Mouse (Mus musculus): ENCODE data around the gene Rlim. TPM values are rescaled to one million over a fixed set of nuclear protein-coding genes. Genes with fewer than 3 reads are reported as not detected.

The Rlim gene
- polyA plus RNA-seq, 1 experiment = 3.0 TPM

DNA sequence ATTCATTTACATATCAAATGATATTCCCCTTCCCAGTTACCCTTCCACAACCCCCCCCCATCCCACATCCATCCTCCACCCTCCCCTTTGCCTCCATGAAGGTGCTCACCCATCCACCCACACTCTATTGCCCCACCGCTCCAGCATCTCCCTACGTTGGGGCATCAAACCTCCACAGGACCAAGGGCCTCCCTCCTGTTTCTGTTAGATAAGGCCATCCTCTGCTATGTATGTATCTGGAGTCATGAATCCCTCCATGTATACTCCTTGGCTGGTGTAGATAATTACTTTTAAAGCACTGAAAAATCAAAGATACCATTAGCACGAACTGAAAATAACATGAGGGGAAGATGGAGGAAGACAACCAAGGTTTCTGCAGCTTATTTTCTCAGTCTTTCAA is 41.4 kb downstream of the Rlim start:
- TF ChIP-seq POLR2A (IDR thresholded peaks at IDR 0.05; ENCODE audit: low read depth, low read length) (no peak), CTCF (IDR thresholded peaks at IDR 0.05; ENCODE audit: extremely low read depth, insufficient read depth, insufficient read length, insufficient replicate concordance) (no peak)

DNA sequence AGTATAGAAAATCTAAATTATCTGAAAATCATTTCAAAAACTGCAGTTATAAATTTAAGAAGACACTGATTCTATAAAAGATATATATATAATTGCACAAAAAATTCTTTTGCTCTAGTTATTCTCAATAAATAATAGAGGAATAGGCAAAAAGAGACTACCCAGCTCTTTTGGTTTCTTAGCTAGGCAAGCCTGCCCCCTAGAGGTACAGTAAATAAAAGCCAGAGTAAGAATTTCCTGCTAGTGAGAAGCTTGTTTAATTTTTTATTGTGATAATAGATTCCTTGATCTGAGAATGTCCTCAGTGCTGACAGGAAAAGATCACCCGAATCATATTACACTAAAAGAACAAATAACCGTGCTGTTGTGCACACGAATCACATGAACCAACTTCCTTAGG is 43.8 kb downstream of the Rlim start:
- H3K36me3 ChIP-seq (ENCODE audit: control insufficient read depth, insufficient read depth, low read length) = no peaks in the 10 kb centered on the region
- H3K27me3 ChIP-seq (ENCODE audit: control insufficient read depth, insufficient read depth, low read length) = no peaks in the 10 kb centered on the region
- no peak overlapping the region for H3K27ac ChIP-seq (ENCODE audit: insufficient read depth, low read length)
- 43% methylated on average over 3 of the region's 3 CpGs for WGBS
- TF ChIP-seq POLR2A (IDR thresholded peaks at IDR 0.05; ENCODE audit: low read depth, low read length) = no peak
- no peak for TF ChIP-seq CTCF (IDR thresholded peaks at IDR 0.05; ENCODE audit: extremely low read depth, insufficient read depth, insufficient read length, insufficient replicate concordance)
- no peak overlapping the region for H3K4me3 ChIP-seq (ENCODE audit: extremely low read depth, insufficient read depth, insufficient read length)
- H3K4me1 ChIP-seq (ENCODE audit: control insufficient read depth, insufficient read depth, insufficient read length) = no peaks in the 10 kb centered on the region
- DNase-seq (ENCODE audit: low read depth in 1 of 2, low spot score in 2 of 2) = no peak

More for the DNA sequence above, 41.4 kb downstream of the Rlim start:
- Histone ChIP-seq H3K36me3 (ENCODE audit: control insufficient read depth, insufficient read depth, low read length) (no peaks in the 10 kb centered on the region), H3K27ac (ENCODE audit: insufficient read depth, low read length) (no peak overlapping the region), H3K4me3 (ENCODE audit: extremely low read depth, insufficient read depth, insufficient read length) (no peak overlapping the region), H3K27me3 (ENCODE audit: control insufficient read depth, insufficient read depth, low read length) (no peaks in the 10 kb centered on the region), H3K4me1 (ENCODE audit: control insufficient read depth, insufficient read depth, insufficient read length) (no peaks in the 10 kb centered on the region)
- 81% methylated on average over 3 of the region's 3 CpGs for WGBS
- DNase-seq (ENCODE audit: low read depth in 1 of 2, low spot score in 2 of 2) = no peak

DNA sequence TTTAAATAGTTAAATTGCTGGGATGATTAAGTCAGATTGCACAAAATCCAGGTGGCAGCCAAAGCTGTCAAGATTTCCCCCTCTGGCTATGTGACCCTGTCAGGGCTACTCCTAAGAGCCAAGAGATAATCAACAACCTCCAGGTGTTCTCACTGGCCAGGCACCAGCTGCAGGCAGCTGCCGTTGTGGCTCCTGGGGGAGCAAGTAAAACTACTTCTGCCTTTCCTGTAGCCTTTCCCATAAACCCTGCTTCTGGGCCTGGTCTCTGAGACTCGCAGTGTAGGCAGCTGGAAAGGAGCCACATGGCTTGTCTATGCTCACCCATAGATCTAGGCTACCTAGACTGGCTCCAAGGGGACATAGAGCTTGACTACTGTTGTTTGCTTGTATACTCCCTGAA is 58.6 kb downstream of the Rlim start:
- Histone ChIP-seq H3K36me3 (ENCODE audit: control insufficient read depth, insufficient read depth, low read length) (no peaks in the 10 kb centered on the region), H3K27ac (ENCODE audit: insufficient read depth, low read length) (no peak overlapping the region), H3K4me3 (ENCODE audit: extremely low read depth, insufficient read depth, insufficient read length) (no peak overlapping the region), H3K4me1 (ENCODE audit: control insufficient read depth, insufficient read depth, insufficient read length) (no peaks in the 10 kb centered on the region), H3K27me3 (ENCODE audit: control insufficient read depth, insufficient read depth, low read length) (no peaks in the 10 kb centered on the region)
- WGBS = 53% methylated on average over 2 of the region's 2 CpGs
- no peak for TF ChIP-seq POLR2A (IDR thresholded peaks at IDR 0.05; ENCODE audit: low read depth, low read length)
- TF ChIP-seq CTCF (IDR thresholded peaks at IDR 0.05; ENCODE audit: extremely low read depth, insufficient read depth, insufficient read length, insufficient replicate concordance) = no peak
- no peak for DNase-seq (ENCODE audit: low read depth in 1 of 2, low spot score in 2 of 2)

DNA sequence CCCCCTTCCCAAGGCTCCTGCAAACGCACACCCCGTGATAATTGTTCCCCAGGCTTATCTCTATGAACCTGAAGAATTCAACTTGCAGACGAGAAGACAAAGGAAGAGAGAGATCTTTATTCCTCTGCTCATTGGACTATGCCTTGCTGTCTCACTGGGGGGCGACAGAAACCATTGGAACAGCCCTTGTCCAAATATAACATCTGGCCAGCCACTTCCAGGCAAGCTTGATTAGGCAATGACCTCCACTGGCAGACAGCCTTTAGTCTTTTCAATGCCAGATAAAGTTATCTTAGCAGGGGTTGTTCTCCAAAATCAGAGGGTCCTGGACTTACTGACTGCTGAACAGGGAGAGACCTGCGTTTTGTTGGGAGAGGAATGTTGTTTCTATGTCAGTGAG is 62.1 kb downstream of the Rlim start:
- Histone ChIP-seq H3K27ac (ENCODE audit: insufficient read depth, low read length) (no peak overlapping the region), H3K36me3 (ENCODE audit: control insufficient read depth, insufficient read depth, low read length) (no peaks in the 10 kb centered on the region), H3K4me1 (ENCODE audit: control insufficient read depth, insufficient read depth, insufficient read length) (no peaks in the 10 kb centered on the region; the same call in 1 of the 2 replicates), H3K27me3 (ENCODE audit: control insufficient read depth, insufficient read depth, low read length) (no peaks in the 10 kb centered on the region), H3K4me3 (ENCODE audit: extremely low read depth, insufficient read depth, insufficient read length) (no peak overlapping the region)
- WGBS = 53% methylated on average over 5 of the region's 5 CpGs
- TF ChIP-seq CTCF (IDR thresholded peaks at IDR 0.05; ENCODE audit: extremely low read depth, insufficient read depth, insufficient read length, insufficient replicate concordance) (no peak), POLR2A (IDR thresholded peaks at IDR 0.05; ENCODE audit: low read depth, low read length) (no peak)
- DNase-seq (ENCODE audit: low read depth in 1 of 2, low spot score in 2 of 2) = no peak

DNA sequence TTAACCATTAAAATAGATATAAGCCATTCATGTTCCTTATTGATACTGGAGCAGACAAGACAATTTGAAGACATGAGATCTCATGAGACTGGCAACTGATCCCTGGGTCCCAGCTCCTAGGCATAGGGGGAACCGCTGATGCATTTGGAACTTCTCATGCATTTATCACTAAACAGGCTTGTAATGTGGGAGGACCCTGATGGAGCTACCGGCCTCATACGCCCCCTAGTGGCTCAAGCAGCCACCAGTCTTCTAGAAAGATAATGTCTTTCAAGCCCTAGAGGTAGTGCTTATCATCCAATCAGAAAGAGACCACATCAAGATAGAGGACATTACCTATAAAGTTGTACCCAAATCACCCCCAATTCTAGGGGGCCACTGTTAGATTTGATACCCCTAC is 66.3 kb downstream of the Rlim start:
- Histone ChIP-seq H3K27me3 (ENCODE audit: control insufficient read depth, insufficient read depth, low read length) (no peaks in the 10 kb centered on the region), H3K4me3 (ENCODE audit: extremely low read depth, insufficient read depth, insufficient read length) (no peak overlapping the region), H3K27ac (ENCODE audit: insufficient read depth, low read length) (no peak overlapping the region), H3K36me3 (ENCODE audit: control insufficient read depth, insufficient read depth, low read length) (no peaks in the 10 kb centered on the region), H3K4me1 (ENCODE audit: control insufficient read depth, insufficient read depth, insufficient read length) (no peaks in the 10 kb centered on the region; the same call in 1 of the 2 replicates)
- DNase-seq (ENCODE audit: low read depth in 1 of 2, low spot score in 2 of 2) = peak in 1 of 2 experiments; percentile 17
- no peak for TF ChIP-seq POLR2A (IDR thresholded peaks at IDR 0.05; ENCODE audit: low read depth, low read length)
- TF ChIP-seq CTCF (IDR thresholded peaks at IDR 0.05; ENCODE audit: extremely low read depth, insufficient read depth, insufficient read length, insufficient replicate concordance) = peak; percentile 39; the same call in 1 of the 2 replicates
- WGBS = 16% methylated on average over 3 of the region's 3 CpGs

Other genes starting within 250 kb of the Rlim start
- gene Slc16a2, start 159.3 kb downstream of the Rlim start, polyA plus RNA-seq (2012; rRNA removed) = 3.2 and 4.3 TPM in 2 replicates
- 0.01 and 0.02 TPM in 2 replicates for gene Nexmif, start 219.9 kb upstream of the Rlim start, polyA plus RNA-seq (2012; rRNA removed)

All from spleen, adult 2 months (tissue).